Mouse (Mus musculus) c-Kit-positive CD71-positive TER-119-positive erythroid progenitor cells, embryonic 14.5 days (primary cell): ENCODE measurements at regions not wholly inside any gene's neighbourhood (a gene's known extent, or its start where the extent isn't known, plus 50 kb on each side); places are given as distances from the start of the nearest gene placed in this dataset.

Source experiments
- DNase-seq: peaks from one replicate; pipeline ENCODE4 v3.0.0-alpha.2; 2013; ENCODE audit warnings: low spot score

GRCm38 (mm10) chr3:148158533-148158932 is 831.8 kb downstream of the Adgrl2 start:
- DNase-seq = no peak

GRCm38 (mm10) chr3:148143776-148144175 is 846.6 kb downstream of the Adgrl2 start:
- no peak for DNase-seq

GRCm38 (mm10) chr3:148136791-148137251 is 853.5 kb downstream of the Adgrl2 start:
- no peak for DNase-seq

DNA sequence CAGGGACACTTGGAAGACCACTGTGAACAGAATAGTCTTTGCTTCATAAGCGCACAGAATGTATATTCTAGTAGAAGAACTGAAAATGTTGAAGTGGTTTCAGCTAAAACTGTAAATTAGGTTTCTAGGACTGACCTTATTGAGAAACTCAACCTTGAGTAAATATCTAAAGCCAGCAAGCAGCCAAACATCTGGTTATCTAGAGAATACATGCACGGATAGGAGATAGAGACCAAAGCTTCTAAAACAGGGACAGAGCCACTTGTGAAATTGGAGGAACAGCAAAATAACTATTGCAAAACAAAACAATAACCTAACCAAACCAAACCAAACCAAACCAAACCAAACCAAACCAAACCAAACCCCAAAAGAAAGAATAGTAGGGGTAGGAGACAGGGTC is 855.7 kb downstream of the Adgrl2 start:
- no peak for DNase-seq

GRCm38 (mm10) chr3:148115576-148115975 is 874.8 kb downstream of the Adgrl2 start:
- no peak for DNase-seq

DNA sequence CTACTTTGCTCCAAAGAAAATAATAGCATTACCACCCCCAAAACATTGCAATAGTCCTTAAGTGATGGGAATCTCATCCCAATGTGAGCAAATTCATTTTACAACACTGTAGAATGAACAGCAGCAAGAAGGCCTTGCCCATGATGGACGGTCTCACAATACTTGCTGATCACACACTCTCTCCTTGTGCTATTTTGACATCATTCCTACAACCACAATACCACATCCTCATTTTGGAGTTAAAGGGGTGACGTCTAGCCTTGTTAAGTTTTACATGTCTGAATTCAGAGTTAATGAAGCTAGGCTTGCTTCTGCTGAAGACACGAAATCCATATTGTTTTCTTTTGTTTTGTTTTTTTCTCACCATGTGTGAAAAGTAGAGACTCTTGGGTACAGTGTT is 878.2 kb downstream of the Adgrl2 start:
- DNase-seq = no peak

GRCm38 (mm10) chr3:148107031-148107430 is 883.3 kb downstream of the Adgrl2 start:
- no peak for DNase-seq

DNA sequence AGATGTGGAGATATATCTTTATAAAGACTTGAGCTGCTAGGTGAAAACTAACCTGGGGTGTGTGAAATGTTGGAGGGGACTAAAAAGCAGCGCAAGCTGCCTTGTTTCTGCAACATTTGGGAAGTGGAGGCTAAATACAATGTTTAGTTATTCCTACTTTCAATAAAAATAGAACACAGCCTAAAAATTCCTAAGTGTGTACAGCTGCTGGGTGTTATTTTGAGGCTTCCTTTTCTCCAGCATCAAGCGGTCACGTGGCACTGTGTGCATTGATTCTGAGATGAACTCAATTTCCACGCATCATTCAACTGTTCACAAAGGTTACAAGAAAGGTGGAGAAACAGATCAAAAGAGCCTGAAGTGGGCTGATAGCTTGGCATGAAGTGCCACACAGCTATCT is 896.4 kb downstream of the Adgrl2 start:
- no peak for DNase-seq

GRCm38 (mm10) chr3:148075841-148076240 is 914.5 kb downstream of the Adgrl2 start:
- no peak for DNase-seq

DNA sequence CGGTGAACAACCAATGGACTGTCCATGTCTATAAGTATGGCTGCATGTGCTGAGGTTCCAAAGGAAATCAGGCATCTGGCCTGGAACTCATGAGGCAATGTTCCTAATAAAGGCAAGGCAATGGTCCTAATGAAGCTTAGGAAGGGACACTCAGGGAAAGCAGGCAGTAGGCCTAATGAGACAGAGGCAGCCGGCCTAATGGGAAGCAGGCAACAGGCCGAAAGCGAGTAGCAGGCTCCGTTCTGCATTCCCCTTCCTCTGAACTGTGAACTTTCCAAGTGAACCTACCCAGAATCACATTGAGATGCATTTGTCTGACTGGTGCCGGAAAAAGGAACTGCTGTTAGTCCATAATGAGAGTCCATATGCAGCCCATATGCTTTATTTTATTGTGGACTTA is 923.7 kb downstream of the Adgrl2 start:
- DNase-seq = no peak

GRCm38 (mm10) chr3:148056074-148056473 is 934.3 kb downstream of the Adgrl2 start:
- no peak for DNase-seq

GRCm38 (mm10) chr3:148052516-148052915 is 937.8 kb downstream of the Adgrl2 start:
- DNase-seq = no peak

GRCm38 (mm10) chr3:148048247-148048646 is 942.1 kb downstream of the Adgrl2 start:
- DNase-seq = no peak

DNA sequence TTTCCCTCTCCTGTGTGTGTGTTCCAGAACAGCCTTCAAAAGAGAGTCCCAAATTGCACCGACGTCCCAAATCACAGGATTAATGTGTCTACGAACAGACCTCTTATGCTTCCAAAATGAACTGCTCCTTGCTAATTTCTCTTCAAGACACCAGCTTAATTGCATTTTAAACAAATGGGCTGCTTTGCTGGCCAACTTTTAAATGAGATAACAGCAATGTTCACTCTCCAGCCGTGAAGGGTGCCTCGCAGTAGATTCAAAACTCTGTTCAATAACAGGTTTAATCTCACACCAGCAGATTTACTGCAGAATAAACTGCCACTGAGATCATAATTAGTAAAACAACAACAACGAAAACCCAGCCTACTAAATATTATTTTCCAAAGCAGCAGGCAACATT is 957.8 kb downstream of the Adgrl2 start:
- DNase-seq = no peak

DNA sequence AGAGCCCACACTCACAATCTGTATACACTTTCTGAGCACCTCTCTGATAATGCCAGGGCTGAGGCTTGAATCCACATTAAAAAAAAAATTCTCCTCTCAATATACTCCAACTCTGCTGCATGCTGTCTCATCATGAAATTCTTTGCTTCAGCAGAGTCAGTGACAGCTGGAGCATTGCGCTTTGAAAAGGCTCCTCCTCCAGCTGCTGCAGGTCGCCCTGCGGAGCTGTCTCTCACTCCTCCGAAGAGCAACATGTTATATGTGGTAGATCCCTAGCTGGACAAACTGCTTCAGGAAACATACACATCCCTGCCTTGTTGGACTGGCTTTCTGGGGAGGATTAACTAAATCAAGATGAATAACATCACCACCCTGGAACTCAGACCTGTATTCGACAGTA is 984.5 kb downstream of the Adgrl2 start:
- no peak for DNase-seq

DNA sequence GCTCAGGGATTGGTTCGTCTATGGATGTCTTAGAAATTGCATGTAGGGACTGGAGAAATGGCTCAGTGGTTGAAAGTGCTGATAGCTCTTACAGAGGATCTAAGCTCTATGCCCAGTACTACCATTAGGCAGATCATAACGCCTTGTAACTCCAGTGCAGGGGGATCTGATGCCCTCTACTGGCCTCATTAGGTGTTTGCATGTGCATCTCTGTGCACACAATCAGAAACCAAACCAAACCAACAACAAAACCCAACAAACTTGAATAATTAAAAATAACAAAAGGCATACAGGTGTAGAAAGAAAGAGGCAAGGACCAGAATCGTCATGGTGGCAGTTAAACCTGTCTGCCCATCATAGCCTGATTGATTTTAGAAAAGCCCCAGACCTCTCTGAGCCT is 986.3 kb downstream of the Adgrl2 start:
- DNase-seq = no peak

- DNase-seq = no peak
These were observed 990.9 kb downstream of the Adgrl2 start for GRCm38 (mm10) chr3:147999330-147999953.

DNA sequence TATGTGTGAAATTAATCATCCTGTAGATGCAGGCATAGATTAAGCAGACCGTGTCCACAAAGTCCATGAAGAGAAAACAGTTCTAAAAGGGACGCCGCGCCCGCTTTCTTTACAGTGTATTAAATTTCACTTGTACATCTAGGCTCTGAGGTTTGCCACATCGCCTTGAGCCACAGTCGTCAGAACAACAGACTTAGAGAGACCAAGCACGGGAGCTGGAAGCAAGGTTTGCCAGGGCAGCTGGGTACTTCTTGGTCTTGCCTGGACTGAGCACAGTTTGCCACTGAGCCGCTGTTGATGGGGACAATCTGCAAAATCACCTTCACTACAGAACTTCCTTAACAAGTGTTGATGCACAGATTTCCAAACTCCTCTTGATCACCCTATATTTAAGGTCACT is 998.6 kb downstream of the Adgrl2 start:
- no peak for DNase-seq

- no peak for DNase-seq
These were observed 999.5 kb downstream of the Adgrl2 start for GRCm38 (mm10) chr3:147990831-147991230.

DNA sequence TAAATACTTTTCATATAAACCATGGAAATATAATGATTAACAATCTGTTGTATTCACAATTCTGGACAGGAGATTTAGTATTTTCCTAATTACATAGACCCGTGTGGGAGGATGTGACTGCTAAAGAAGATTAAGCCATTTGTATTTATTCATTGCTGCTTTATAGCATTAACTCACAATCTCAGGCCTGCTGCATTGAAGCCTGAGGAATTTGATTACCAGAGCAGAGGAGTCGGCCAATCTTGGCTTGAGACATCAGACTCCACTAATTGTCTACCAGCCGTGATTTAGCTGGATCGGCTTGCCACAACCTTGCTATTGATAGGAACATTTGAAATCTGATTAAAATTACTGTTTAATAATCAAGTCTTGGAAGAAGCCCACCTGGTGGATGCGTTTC is 1007.5 kb downstream of the Adgrl2 start:
- DNase-seq = no peak

GRCm38 (mm10) chr3:147981621-147982020 is 1008.7 kb downstream of the Adgrl2 start:
- no peak for DNase-seq

GRCm38 (mm10) chr3:147976579-147976978 is 1013.8 kb downstream of the Adgrl2 start:
- no peak for DNase-seq

DNA sequence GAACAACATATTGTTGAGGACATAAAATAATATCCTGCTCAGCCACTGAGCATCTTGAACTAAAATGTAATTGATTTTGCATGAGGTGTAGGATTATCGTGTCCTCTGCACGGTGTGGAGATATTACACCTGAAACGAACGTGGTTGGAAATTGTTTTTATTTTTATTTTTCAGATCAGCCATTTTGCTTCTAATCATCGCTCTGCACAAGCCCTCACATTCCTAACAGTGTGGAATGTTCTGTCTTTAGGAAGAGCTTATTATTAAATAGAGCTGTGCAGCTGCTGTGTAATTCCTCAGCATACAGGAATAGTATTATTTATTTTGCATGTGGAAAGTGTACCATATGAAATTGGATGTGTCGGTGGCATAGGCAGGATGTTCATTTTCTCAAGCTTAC is 1014.3 kb downstream of the Adgrl2 start:
- no peak for DNase-seq

GRCm38 (mm10) chr3:147975500-147975899 is 1014.9 kb downstream of the Adgrl2 start:
- DNase-seq = no peak

DNA sequence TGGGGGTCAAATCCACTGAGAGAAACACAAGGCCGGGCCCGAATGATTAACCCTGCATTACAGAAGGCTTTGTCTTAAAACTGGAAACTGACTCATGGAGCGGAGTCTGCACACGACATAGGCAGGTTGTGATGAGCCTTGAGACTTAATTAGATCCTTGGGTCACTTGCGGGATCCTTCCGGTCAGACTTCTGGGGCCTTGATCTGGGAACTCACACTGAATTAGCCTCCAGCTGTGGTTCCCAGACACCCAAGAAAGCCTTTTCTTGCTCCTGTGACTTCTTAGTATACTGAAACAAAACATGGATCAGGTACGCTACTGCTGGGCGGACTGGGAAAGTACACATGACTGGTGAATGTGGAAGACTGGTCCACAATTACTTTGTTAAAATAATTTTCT is 1015.8 kb downstream of the Adgrl2 start:
- no peak for DNase-seq
